ENCODE assay signal across 17 mouse cellular contexts in genomic region chr7:69770313-69770979, GRCm38 (mm10).
DNase-seq lines count a peak whose midpoint lies in the region; ATAC-seq and TF ChIP-seq lines count a peak whose summit lies in the region.
"Had no signal": no experiment of that assay in that cellular context is flagged by ENCODE, and none has a peak within 500 bp of the region (broad histone marks: within the 10 kb centered on the region; RNA-seq: fewer than 3 reads in every experiment).

No protein-coding gene starts in this region.

- POLR2A ChIA-PET in Patski (lab: Charles Lee) = no interaction called here

- H3K4me1 ChIP-seq in hindbrain, embryonic 11.5 days (replicated peaks; ENCODE audit: control insufficient read depth, insufficient read depth, low read length) = no peaks in the 10 kb centered on the region
- H3K4me1 ChIP-seq in midbrain, embryonic 14.5 days (ENCODE audit: control insufficient read depth, insufficient read depth, low read length) = peaks cover 8% of the 10 kb centered on the region; the same call in 1 of the 2 replicates
- H3K4me1 ChIP-seq: liver, embryonic 12.5 days had no signal

- peaks cover 6% of the 10 kb centered on the region for H3K27me3 ChIP-seq in Patski
- peaks cover 6% of the 10 kb centered on the region for H3K27me3 ChIP-seq in hindbrain, embryonic 11.5 days (ENCODE audit: control insufficient read depth, insufficient read depth, low read length)
- peaks cover 63% of the 10 kb centered on the region for H3K27me3 ChIP-seq in midbrain, embryonic 14.5 days (ENCODE audit: control insufficient read depth, insufficient read depth, low read length)
- H3K27me3 ChIP-seq: liver, embryonic 12.5 days had no signal

- peak; percentile 51 for ATAC-seq in Patski
- ATAC-seq in hindbrain, embryonic 11.5 days (ENCODE audit: low FRiP score) = peak; percentile 56
- peak; percentile 76; the same call in 1 of the 2 replicates for ATAC-seq in midbrain, embryonic 14.5 days (ENCODE audit: low FRiP score, low TSS enrichment)
- ATAC-seq in monocyte, adult 5-6 weeks (replicated peaks; ENCODE audit: insufficient number of reproducible peaks, low FRiP score, low TSS enrichment, poor library complexity, severe bottlenecking) = no peak
- ATAC-seq: liver, embryonic 12.5 days had no signal

- CTCF ChIA-PET in Patski (lab: Charles Lee) = interaction anchor here (0.9 kb wide), 1 partner anchor 17 kb away, joined by 3 read pairs; no protein-coding TSS in a partner anchor

- H3K27ac ChIP-seq in hindbrain, embryonic 11.5 days (ENCODE audit: low read depth, low read length) = no peak overlapping the region
- no peak overlapping the region for H3K27ac ChIP-seq in midbrain, embryonic 14.5 days (replicated peaks; ENCODE audit: low read depth, low read length)
- H3K27ac ChIP-seq: liver, embryonic 12.5 days had no signal

- WGBS in hindbrain, embryonic 11.5 days = 64% methylated on average over 22 of the region's 22 CpGs
- WGBS in midbrain, embryonic 14.5 days = 3% methylated on average over 22 of the region's 22 CpGs

- no peak for TF ChIP-seq CTCF in Patski (IDR thresholded peaks at IDR 0.05)

- no peak overlapping the region for H3K4me2 ChIP-seq in hindbrain, embryonic 11.5 days (replicated peaks; ENCODE audit: low read depth, low read length)
- H3K4me2 ChIP-seq in midbrain, embryonic 14.5 days (ENCODE audit: low read length) = peak overlapping the region; percentile 40
- H3K4me2 ChIP-seq: liver, embryonic 12.5 days had no signal

- in situ Hi-C loops in Patski (cut with MboI; ENCODE audit: low pct_unique_long_range_greater_than_20kb) = no loop called here

- H3K36me3 ChIP-seq in hindbrain, embryonic 11.5 days (ENCODE audit: control insufficient read depth, insufficient read depth, low read length) = no peaks in the 10 kb centered on the region
- H3K36me3 ChIP-seq in midbrain, embryonic 14.5 days (ENCODE audit: control insufficient read depth, insufficient read depth, low read length) = no peaks in the 10 kb centered on the region
- H3K36me3 ChIP-seq: liver, embryonic 12.5 days had no signal

- no peak overlapping the region for H3K4me3 ChIP-seq in hindbrain, embryonic 11.5 days (ENCODE audit: low read depth, low read length)
- peak overlapping the region; percentile 1; the same call in 1 of the 2 replicates for H3K4me3 ChIP-seq in midbrain, embryonic 14.5 days (replicated peaks; ENCODE audit: low read depth, low read length)
- H3K4me3 ChIP-seq: liver, embryonic 12.5 days had no signal

- no peak overlapping the region for H3K9ac ChIP-seq in hindbrain, embryonic 11.5 days (ENCODE audit: low read depth, low read length)
- no peak overlapping the region; the same call in 1 of the 2 replicates for H3K9ac ChIP-seq in midbrain, embryonic 14.5 days (replicated peaks; ENCODE audit: low read length)
- H3K9ac ChIP-seq: liver, embryonic 12.5 days had no signal

- H3K9me3 ChIP-seq in hindbrain, embryonic 11.5 days (ENCODE audit: control insufficient read depth, low read length) = no peaks in the 10 kb centered on the region
- no peaks in the 10 kb centered on the region for H3K9me3 ChIP-seq in midbrain, embryonic 14.5 days (ENCODE audit: control insufficient read depth, low read length)
- H3K9me3 ChIP-seq: liver, embryonic 12.5 days had no signal

- DNase-seq in cerebellum, postnatal 25 days = peak; percentile 2 to 5
- DNase-seq in cerebellum, adult 11-12 months = no peak
- DNase-seq in Patski (ENCODE audit: low read depth, low spot score) = no peak
- DNase-seq in hindbrain, embryonic 11.5 days (ENCODE audit: low spot score) = peak; percentile 33
- DNase-seq in midbrain, embryonic 14.5 days = peak; percentile 72
- DNase-seq in layer of hippocampus, postnatal 14 days (ENCODE audit: low spot score in 2 of 2) = no peak
- DNase-seq in right cerebral cortex, postnatal 25 days = no peak
- DNase-seq: adrenal gland, postnatal 14 days; B cell, adult 2 months; cerebellum, adult 9-10 months; gastrocnemius, postnatal 25 days; heart, postnatal 10 days; kidney, adult 9 months; spleen, adult 18-20 months; thymus, adult 2 months had no signal

Comparison
In these comparisons a context has a peak if more than half of its experiments do, and no peak if none do; other contexts are left out.
1. DNase-seq: peak in cerebellum, postnatal 25 days (2 of 2), hindbrain, embryonic 11.5 days (single experiment) and midbrain, embryonic 14.5 days (single experiment); none in cerebellum, adult 11-12 months (single experiment), Patski (single experiment), layer of hippocampus, postnatal 14 days (0 of 2) and right cerebral cortex, postnatal 25 days (single experiment).